Mouse (Mus musculus): ENCODE results near the gene Cyb561d2. TPM values are rescaled to one million over a fixed set of nuclear protein-coding genes. Genes with fewer than 3 reads are reported as not detected.

Cyb561d2 gene
- total RNA-seq (2023), result 1 to 10 TPM; 6.7 to 7.6 TPM

GRCm38 (mm10) chr9:107541474-107542351 is at the start of gene Cyb561d2, which contains the start of gene Nprl2:
Cyb561d2 (minus strand) TSS chr9:107542193.
Nprl2 (plus strand) TSS chr9:107542226.

GRCm38 (mm10) chr9:107586974-107587832 is 45.2 kb upstream of the Cyb561d2 start, which contains the start of gene Ifrd2:
Ifrd2 (plus strand) TSS chr9:107587642.

GRCm38 (mm10) chr9:107580501-107581317 is 38.7 kb upstream of the Cyb561d2 start, which contains the start of gene Hyal3:
Hyal3 (plus strand) TSS chr9:107580818.

DNA sequence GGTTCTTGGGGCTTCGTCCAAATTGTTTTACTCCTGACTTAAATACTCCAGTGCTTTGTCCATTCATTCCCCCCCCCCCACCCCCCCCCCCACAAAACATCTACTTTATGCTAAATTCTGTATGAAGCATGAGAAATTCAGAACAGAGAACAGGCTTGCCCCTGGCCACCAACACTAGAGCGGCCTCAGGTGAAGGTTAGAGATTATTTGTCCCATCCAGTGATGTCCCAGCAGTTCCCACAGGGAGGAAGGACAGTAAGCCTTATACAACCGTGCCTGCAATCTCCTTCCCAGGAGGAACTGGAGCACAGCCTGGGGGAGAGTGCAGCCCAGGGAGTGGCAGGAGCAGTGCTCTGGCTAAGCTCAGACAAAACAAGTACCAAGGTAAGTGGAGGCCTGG is 36.6 kb upstream of the Cyb561d2 start, which contains the start of gene Naa80:
Naa80 (plus strand) TSS at position 301 of the 400 bp plus-strand sequence.

GRCm38 (mm10) chr9:107576357-107577107 is 34.5 kb upstream of the Cyb561d2 start, which contains the start of gene Hyal1:
Hyal1 (plus strand) TSS chr9:107576927.

DNA sequence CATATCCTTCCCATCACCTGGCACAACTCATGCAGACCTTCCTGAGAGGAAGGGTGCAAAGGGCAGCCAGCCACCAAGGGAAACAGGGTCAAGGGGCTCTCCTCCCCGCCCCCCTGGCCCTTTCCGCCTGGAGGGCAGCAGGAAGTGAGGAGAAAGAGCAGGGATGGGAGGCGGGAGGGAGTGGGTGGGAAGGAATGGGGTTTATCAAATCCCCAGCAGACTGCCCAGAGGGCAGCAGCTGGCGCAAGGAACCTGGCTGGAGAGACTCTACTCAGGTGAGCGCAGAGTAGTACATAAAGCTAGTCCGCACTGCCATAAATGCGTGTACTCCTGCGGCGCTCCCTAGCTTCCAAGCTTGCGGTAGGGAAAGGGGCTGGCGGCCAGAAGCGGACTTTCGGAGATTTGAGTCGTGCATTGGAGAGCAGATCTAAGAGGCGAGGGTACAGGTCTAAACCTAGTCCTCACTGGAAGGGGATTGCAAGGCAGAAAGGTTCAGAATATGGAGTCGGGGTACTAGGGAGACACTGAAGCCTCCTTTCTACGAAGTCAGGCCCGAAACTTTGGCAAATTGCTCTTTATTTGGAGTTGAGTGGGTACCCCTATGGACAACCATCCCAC is 25.8 kb upstream of the Cyb561d2 start, which contains the start of gene Hyal2:
Hyal2 (plus strand) TSS at position 244 of the 618 bp plus-strand sequence.

DNA sequence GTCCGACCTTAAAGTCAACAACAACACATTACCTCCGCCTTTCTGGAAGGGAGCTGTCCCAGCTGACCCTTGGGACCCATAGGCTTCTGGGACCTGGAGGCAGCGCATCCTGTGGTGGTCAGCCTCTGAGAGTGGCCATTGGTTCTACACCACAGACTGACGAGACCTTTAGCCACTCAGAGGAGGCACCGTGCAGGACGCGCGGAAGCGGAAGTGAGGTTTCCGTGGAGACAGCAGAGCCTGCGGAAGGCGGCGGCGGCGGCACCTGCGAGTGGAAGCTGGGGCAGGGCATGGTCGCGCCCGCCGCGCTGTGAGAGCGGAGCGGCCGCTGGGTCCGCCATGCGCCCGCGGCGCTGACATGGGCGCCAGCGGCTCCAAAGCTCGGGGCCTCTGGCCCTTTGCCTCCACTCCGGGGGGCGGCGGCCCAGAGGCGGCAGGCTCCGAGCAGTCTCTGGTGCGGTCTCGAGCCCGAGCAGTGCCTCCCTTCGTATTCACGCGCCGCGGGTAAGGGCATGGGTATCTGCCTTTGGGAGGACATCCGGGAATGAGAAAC is 21.1 kb upstream of the Cyb561d2 start, which contains the start of gene Tusc2:
Tusc2 (plus strand) TSS at position 227 of the 553 bp plus-strand sequence.

DNA sequence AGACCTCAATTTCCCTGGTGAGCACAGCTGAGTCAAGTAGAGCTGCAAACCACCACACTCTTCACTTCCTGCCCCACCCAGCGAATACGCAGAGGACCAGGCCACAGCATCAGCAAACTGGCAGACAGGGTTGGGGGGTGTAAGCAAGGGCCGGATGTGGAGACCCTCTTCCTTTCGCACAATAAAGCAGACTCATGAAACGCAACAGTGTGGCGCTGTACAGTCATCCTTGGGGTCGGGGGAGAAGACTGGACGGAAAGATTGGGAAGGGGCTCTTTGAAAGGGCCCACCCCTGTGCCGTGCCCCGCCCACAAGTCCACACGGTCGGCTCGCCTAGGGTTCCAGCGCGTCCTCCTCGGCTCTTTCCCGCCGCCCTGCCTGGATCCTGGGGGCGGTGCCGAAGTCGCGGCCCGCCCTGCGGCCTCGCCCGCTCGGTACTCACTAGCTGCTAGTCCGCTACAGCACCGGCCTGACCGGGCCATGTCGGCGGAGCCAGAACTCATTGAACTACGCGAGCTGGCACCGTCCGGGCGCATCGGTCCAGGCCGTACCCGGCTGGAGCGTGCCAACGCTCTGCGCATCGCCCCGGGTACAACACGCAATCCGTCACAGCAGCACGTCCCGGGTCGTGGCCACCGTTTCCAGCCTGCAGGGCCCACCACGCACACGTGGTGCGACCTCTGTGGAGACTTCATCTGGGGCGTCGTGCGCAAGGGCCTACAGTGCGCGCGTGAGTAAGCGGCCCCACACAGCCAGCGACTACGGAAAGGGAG is 9.3 kb upstream of the Cyb561d2 start, which contains the start of gene Rassf1:
Rassf1 (plus strand) TSS at position 439 of the 773 bp plus-strand sequence.

DNA sequence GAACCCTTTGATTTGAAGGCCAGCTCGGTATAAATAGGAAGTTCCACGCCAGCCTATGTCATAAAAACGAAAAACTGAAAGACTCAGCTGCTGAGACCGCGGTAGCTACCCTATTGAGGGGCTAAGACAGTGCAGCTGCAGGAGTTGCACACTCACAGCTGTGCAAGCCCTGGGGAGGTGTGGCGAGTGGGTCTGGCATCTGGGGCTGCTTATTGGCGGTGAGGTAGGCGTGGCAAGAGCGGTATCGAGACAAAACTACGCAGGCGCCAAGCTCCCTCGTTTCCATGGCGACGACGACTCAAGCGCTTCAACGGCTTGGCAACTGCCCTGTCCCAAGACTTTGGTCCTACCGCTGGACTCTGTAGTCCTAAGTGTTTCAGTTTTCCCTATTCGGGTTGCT is 5.0 kb upstream of the Cyb561d2 start, which contains the start of gene Zmynd10:
Zmynd10 (plus strand) TSS at position 273 of the 400 bp plus-strand sequence.

GRCm38 (mm10) chr9:107533791-107534407 is 8.1 kb downstream of the Cyb561d2 start, which contains the start of gene Tmem115:
Tmem115 (plus strand) TSS chr9:107533945.

Other genes with a start within 250 kb of the Cyb561d2 start
- 1 to 10 TPM; 5.0 to 5.4 TPM for gene Cish, start 246.2 kb downstream of the Cyb561d2 start, total RNA-seq (2023)
- 1 to 10 TPM; 3.9 to 5.0 TPM for gene Hemk1, start 203.8 kb downstream of the Cyb561d2 start, total RNA-seq (2023)
- gene 6430571L13Rik, start 201.6 kb downstream of the Cyb561d2 start, total RNA-seq (2023), result not detected
- gene Cacna2d2, start 142.6 kb downstream of the Cyb561d2 start, total RNA-seq (2023), result under 1 TPM; 0.09 to 0.62 TPM
- gene Tmem115, start 8.2 kb downstream of the Cyb561d2 start, total RNA-seq (2023), result 10 to 100 TPM; 16.3 to 17.6 TPM
- 1 to 10 TPM; 8.4 to 9.3 TPM for gene Nprl2, start within 50 bp of the Cyb561d2 start, total RNA-seq (2023)
- under 1 TPM in 1 of 2 experiments, not detected in 1; 0.20 TPM for gene Zmynd10, start 5.1 kb upstream of the Cyb561d2 start, total RNA-seq (2023)
- gene Rassf1, start 9.4 kb upstream of the Cyb561d2 start, total RNA-seq (2023), result 10 to 100 TPM; 47.3 to 60.9 TPM
- 1 to 10 TPM; 6.4 to 6.9 TPM for gene Tusc2, start 21.1 kb upstream of the Cyb561d2 start, total RNA-seq (2023)
- 1 to 10 TPM; 2.8 to 4.5 TPM for gene Hyal2, start 25.8 kb upstream of the Cyb561d2 start, total RNA-seq (2023)
- gene Hyal1, start 34.7 kb upstream of the Cyb561d2 start, total RNA-seq (2023), result 1 to 10 TPM in 1 of 2 experiments, under 1 TPM in 1; 0.49 to 1.3 TPM
- 1 to 10 TPM; 9.0 to 9.1 TPM for gene Naa80, start 36.7 kb upstream of the Cyb561d2 start, total RNA-seq (2023)
- under 1 TPM; 0.76 to 0.88 TPM for gene Hyal3, start 38.6 kb upstream of the Cyb561d2 start, total RNA-seq (2023)
- gene Ifrd2, start 45.4 kb upstream of the Cyb561d2 start, total RNA-seq (2023), result 10 to 100 TPM; 16.5 to 30.6 TPM
- gene Sema3b, start 67.0 kb upstream of the Cyb561d2 start, total RNA-seq (2023), result 1 to 10 TPM in 1 of 2 experiments, under 1 TPM in 1; 0.86 to 1.1 TPM
- gene Gnai2, start 93.2 kb upstream of the Cyb561d2 start, total RNA-seq (2023), result 1,000 to 10,000 TPM; 1,195 to 1,197 TPM
- not detected for gene Slc38a3, start 127.3 kb upstream of the Cyb561d2 start, total RNA-seq (2023)
- not detected for gene Gnat1, start 137.5 kb upstream of the Cyb561d2 start, total RNA-seq (2023)
- under 1 TPM in 1 of 2 experiments, not detected in 1; 0.53 TPM for gene Sema3f, start 168.3 kb upstream of the Cyb561d2 start, total RNA-seq (2023)
- gene Rbm5, start 228.8 kb upstream of the Cyb561d2 start, total RNA-seq (2023), result 100 to 1,000 TPM; 165 to 173 TPM

Measured in neutrophil, adult 59 days (primary cell).